Mouse (Mus musculus): ENCODE measurements around the gene Lin28a.
A peak's percentile ranks its signal among the peaks of the same experiment; 100 is the strongest.

Gene Lin28a

DNA sequence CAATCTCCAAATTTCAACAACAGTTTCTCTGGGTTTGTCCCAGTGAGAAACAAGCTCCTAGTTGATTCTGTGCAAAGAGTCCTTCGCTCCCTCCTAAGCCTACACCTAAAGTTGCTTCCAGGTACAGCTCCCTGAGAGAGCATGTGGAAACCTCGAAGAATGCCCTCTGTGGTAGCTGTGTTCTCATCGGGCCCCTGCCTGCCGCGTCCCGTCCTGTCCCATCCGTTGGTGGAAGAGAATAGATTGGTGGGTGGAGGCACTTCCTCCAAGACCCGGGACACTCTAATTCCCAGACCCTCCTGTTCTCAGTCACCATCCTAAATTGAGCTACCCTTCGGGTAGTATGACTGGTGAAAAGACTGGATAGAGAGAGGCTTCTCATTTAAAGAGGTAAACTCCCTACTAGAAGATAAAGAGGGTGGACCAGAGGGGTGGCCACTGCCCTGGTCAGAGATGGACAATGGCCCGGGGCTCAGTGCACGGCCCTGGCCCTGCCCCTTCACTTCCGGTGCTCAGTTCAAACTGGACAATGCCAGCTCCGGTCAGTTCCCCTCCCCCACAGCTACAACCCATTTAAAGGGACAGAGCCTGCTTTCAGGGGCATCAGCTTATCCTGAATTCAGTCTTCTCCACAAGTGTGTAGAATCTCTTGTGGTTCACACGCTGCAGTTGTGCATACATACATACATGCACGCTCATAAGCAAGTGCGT, 1.2 kb upstream of the Lin28a start:
- DNase-seq (ENCODE audit: low read depth in 1 of 2, low spot score in 2 of 2): no peak

DNA sequence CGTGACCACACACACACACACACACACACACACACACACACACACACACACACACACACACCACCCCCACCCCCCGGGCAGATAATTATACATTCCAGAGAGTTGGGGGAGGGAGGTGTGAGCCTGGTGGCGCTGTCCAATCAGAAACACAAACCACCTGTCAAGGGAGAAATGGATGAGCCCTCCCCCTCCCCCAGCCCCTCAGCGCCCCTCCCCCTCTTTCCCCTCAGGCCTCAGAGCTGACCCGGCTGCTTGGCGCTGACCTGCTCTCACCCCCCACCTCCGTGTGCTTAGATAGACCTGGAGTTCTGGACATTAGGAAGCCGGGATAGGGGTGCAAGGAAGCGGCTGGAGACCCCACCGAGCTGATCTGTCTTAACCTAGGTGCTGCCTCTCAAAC, 569 bp upstream of the Lin28a start:
- no peak for DNase-seq (ENCODE audit: low read depth in 1 of 2, low spot score in 2 of 2)

- no peak for DNase-seq (ENCODE audit: low read depth in 1 of 2, low spot score in 2 of 2)
Measured at GRCm38 (mm10) chr4:134018038-134018778, 433 bp downstream of the Lin28a start.

GRCm38 (mm10) chr4:134017201-134017865, 1.3 kb downstream of the Lin28a start:
- DNase-seq (ENCODE audit: low read depth in 1 of 2, low spot score in 2 of 2): no peak

GRCm38 (mm10) chr4:134016767-134017166, 1.9 kb downstream of the Lin28a start:
- no peak for DNase-seq (ENCODE audit: low read depth in 1 of 2, low spot score in 2 of 2)

- no peak for DNase-seq (ENCODE audit: low read depth in 1 of 2, low spot score in 2 of 2)
Measured at GRCm38 (mm10) chr4:134016208-134016607, 2.4 kb downstream of the Lin28a start.

DNA sequence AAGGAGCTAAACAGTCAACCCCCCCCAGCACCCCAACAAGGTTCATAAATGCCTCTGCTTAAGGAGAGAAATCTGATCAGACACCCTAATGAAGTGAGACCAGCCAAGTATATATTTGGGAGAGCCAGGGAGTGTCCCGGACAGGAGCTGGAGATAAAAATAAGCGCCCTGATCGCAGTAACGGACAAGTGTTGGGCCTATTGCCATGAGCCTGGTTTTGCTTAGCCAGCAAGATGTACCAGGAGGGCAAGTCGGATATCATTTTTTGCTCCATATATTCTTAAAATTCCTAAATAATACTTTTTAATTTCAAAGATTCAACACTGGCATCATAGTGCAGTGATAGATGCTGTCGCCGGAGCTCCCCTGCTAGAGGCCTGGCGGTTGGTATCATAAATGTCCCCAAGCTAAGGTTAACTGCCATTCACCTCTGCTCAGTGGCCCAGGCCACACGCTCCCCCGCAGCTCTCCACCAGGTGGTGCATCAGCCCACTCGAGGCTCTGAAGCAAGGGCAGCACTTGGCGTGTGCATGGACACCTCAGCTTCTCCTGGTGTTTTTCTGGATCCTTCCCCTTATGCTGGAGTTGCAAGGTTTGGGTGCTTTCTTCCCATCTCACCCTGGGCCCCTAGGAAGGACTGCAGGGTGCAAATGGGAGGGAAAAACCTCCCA, 5.6 kb downstream of the Lin28a start:
- no peak for DNase-seq (ENCODE audit: low read depth in 1 of 2, low spot score in 2 of 2)

- no peak for DNase-seq (ENCODE audit: low read depth in 1 of 2, low spot score in 2 of 2)
Measured at GRCm38 (mm10) chr4:134011450-134012414, 6.9 kb downstream of the Lin28a start.

GRCm38 (mm10) chr4:134009709-134010108, 8.9 kb downstream of the Lin28a start:
- no peak for DNase-seq (ENCODE audit: low read depth in 1 of 2, low spot score in 2 of 2)

- no peak for DNase-seq (ENCODE audit: low read depth in 1 of 2, low spot score in 2 of 2)
Measured at GRCm38 (mm10) chr4:134006845-134007244, 11.8 kb downstream of the Lin28a start.

GRCm38 (mm10) chr4:134005581-134006358, 12.9 kb downstream of the Lin28a start:
- DNase-seq (ENCODE audit: low read depth in 1 of 2, low spot score in 2 of 2): peak; percentile 40 to 59

DNA sequence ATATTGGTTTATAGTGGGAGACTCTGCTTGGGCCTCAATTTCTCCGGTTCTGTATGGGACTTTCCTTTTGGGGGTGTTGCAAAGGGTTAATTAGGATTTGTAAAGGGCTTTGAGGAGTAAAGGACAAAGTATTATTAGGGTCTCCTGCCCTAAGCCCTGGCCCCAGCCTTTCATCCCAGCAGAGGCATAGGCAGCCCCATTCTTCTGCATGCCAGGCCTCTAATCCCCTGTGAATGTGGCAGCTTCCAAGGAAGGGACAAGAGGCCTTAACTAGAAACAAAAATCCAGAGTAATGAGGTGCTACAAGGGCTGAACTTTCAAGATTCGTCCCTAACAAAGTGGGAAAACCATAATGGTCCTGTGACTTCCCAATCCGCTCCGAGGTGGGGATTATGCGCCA, 15.7 kb downstream of the Lin28a start:
- no peak for DNase-seq (ENCODE audit: low read depth in 1 of 2, low spot score in 2 of 2)

- no peak for DNase-seq (ENCODE audit: low read depth in 1 of 2, low spot score in 2 of 2)
Measured at GRCm38 (mm10) chr4:134002246-134002645, 16.4 kb downstream of the Lin28a start.

- no peak for DNase-seq (ENCODE audit: low read depth in 1 of 2, low spot score in 2 of 2)
Measured at GRCm38 (mm10) chr4:134001710-134002109, 16.9 kb downstream of the Lin28a start.

DNA sequence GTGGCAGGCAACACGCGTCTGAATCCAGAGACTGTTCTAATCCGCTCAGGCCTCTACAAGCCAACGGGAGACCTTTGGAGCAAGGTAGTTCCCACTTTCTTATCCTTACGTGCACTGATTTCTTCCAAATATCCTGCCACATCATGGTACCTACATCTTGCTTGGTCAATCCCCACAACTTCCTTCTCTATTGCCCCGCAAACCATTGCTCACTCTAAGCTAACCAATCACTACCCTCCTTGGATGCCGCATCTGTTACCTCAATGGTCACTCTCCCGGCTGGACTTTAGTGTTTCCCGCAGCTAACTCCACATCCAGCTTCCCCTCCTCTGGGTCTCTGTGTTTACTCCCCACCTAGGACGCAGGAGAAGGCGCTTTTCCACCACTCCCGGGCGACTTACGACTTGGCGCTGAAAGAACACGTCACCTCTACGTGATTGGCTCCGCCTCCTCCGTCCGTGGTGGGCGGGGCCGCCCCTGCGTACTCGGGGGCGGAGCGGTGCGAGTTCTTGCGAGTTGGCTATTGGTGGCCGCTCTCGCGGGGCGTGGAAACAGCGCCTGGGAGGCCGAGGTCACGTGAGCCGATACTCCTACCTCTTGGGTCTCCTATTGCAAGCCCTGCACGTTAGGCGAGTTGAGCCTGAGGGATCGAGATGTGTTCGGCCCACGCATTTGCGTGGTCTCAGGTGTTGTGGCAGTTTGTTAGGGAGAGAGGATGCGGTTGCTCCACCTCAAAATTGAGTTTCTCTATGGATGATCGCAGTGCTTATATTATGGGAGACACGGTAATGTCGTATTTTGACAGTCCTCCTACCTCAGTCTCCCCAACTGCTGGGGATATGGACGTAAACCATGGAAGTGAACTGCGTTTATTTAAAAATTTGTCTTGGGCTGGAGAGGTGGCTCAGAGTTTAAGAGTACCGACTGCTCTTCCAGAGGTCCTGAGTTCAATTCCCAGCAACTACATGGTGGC, 17.9 kb downstream of the Lin28a start, which contains the start of gene Dhdds:
Dhdds (minus strand) TSS at position 453 of the 973 bp plus-strand sequence.
- DNase-seq (ENCODE audit: low read depth in 1 of 2, low spot score in 2 of 2): peak; percentile 92 to 94

DNA sequence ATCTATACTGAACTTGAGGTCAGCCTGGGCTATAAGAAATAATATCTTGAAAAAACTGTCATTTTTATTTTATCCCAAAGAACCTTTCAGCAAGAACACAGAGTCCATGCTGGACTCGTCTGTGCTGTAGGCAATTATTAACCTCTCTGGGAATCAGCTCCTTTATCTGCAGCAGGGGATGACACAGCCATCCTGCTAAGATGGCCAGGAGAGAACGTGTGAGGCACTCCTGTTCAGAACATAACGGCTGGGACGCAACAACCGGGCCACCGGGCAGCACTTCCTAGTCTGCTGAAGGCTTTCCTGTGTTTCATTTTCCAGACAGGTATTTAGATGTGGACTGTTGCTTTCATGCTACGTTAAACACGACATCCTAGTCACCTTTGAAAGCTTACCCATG, 23.9 kb downstream of the Lin28a start:
- DNase-seq (ENCODE audit: low read depth in 1 of 2, low spot score in 2 of 2): no peak

DNA sequence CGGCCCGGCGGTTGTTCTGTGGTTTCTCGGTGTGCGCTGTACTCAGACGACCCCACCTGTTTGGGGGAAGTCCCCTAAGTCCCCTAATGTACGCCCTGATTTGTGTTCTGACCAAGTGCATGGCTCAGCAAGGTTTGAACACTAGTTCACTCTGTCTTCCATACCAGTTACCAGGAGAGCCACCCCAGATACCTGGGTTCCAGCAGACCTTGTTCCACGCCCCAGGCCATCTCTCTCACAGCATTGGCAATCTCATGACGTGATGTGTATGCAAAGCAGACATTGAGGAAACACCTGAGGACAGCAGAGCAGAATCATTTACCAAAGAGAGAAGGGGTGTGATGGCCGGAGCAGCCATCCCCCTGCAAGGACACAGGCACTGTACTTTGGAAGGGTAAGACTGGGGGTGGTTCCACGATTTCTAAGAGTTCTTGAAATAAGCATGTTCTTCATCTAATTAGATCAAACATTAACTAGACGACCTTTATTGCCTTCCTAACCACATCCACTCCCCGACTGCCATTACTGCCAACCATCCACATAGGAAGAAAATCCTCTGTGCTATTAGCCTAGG, 27.5 kb downstream of the Lin28a start:
- DNase-seq (ENCODE audit: low read depth in 1 of 2, low spot score in 2 of 2): no peak

- DNase-seq (ENCODE audit: low read depth in 1 of 2, low spot score in 2 of 2): no peak
Measured at GRCm38 (mm10) chr4:133990035-133990434, 28.6 kb downstream of the Lin28a start.
